Comparison of ENCODE assay signal across 16 mouse cellular contexts in the genomic region with DNA sequence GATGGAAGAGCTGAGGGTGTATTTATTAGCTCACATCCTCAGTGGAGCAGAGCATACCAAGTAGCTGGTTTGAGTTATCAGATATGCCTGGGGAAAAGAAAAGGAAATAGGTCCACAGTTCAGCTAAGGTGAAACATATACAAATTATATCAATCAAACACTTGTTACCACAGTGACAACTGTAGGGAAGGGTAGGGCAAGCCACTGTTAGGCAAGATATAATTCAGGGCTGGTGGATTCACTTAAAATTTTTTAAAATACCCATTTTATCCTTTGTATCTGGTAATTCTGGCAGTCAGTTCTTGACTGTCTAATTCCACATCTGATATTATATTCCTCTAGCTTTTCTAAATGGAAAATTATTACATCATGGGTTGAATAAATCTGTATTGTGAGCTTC.
DNase-seq lines count a peak whose midpoint lies in the region; TF ChIP-seq lines count a peak whose summit lies in the region.
"Had no signal": no experiment of that assay in that cellular context is flagged by ENCODE, and none has a peak within 500 bp of the region (broad histone marks: within the 10 kb centered on the region; RNA-seq: fewer than 3 reads in every experiment).

No protein-coding gene starts in this region.

- no peaks in the 10 kb centered on the region for H3K27me3 ChIP-seq in MEL (ENCODE audit: control insufficient read depth in 1 of 2, insufficient read depth in 2 of 2, low read length in 2 of 2)
- H3K27me3 ChIP-seq: CH12.LX had no signal

- peaks cover 0 to 8% of the 10 kb centered on the region in 2 experiments; a peak in 2 of 4 replicates for H3K36me3 ChIP-seq in MEL (ENCODE audit: control insufficient read depth in 1 of 2, insufficient read depth in 2 of 2, low read length in 2 of 2)
- H3K36me3 ChIP-seq: G1E had no signal

- H3K4me3 ChIP-seq in MEL (ENCODE audit: control insufficient read depth in 1 of 2, insufficient read depth in 1 of 2, low read depth in 2 of 2, low read length in 2 of 2) = no peak overlapping the region

- TF ChIP-seq EP300 in MEL (IDR thresholded peaks at IDR 0.05; ENCODE audit: low read depth in 1 of 2, low read length in 2 of 2) = peak; percentile 79 to 85

- no peaks in the 10 kb centered on the region for H3K9me3 ChIP-seq in MEL (replicated peaks; ENCODE audit: insufficient read depth, low read length)

- TF ChIP-seq RAD21 in MEL (IDR thresholded peaks at IDR 0.05; ENCODE audit: low read depth, low read length) = no peak

- H3K79me2 ChIP-seq in MEL (ENCODE audit: control insufficient read depth, insufficient read depth, low read length, poor library complexity) = no peaks in the 10 kb centered on the region

- peak; percentile 69 for DNase-seq in MEL (ENCODE audit: low read depth, low spot score)
- DNase-seq in embryo, embryonic 11 days = no peak
- DNase-seq: adrenal gland, adult 2 months; adrenal gland, adult 8-10 months; adrenal gland, postnatal 10 days; adrenal gland, postnatal 14 days; adrenal gland, postnatal 25 days; adrenal gland, postnatal 36 days; B cell, adult 2 months; cerebellum, adult 11 months; cerebellum, adult 11-12 months; cerebellum, adult 18-20 months; cerebellum, adult 2 months; cerebellum, adult 8-10 months had no signal

- TF ChIP-seq POLR2A in MEL (IDR thresholded peaks at IDR 0.05; ENCODE audit: control insufficient read depth in 1 of 2, insufficient read depth in 1 of 2, low read depth in 1 of 2, low read length in 2 of 2, poor library complexity in 1 of 2) = no peak

- peaks cover 5 to 7% of the 10 kb centered on the region in 2 experiments for H3K4me1 ChIP-seq in MEL (ENCODE audit: control insufficient read depth in 1 of 2, insufficient read depth in 2 of 2, low read length in 2 of 2)

- no peak overlapping the region for H3K27ac ChIP-seq in MEL (ENCODE audit: control insufficient read depth, low read depth, low read length)

- TF ChIP-seq CTCF in MEL (IDR thresholded peaks at IDR 0.05 in 2 of 3, conservative IDR thresholded peaks at IDR 0.05 in 1 of 3; ENCODE audit: control insufficient read depth in 1 of 3, insufficient read depth in 1 of 3, low read depth in 2 of 3, low read length in 3 of 3, poor library complexity in 1 of 3, severe bottlenecking in 1 of 3) = no peak

- no peak overlapping the region for H3K9ac ChIP-seq in MEL (ENCODE audit: control insufficient read depth, low read depth, low read length, poor library complexity, severe bottlenecking)

TF ChIP-seq in MEL, 35 proteins besides CTCF, POLR2A, EP300 and RAD21:
- TF ChIP-seq KAT2A (conservative IDR thresholded peaks at IDR 0.05; ENCODE audit: low read depth, low read length) (no peak), MAZ (IDR thresholded peaks at IDR 0.05; ENCODE audit: low read depth, low read length) (no peak), MAX (IDR thresholded peaks at IDR 0.05; ENCODE audit: low read length) (no peak), ETS1 (IDR thresholded peaks at IDR 0.05; ENCODE audit: low read depth, low read length) (peak; percentile 38; the same call in 1 of the 2 replicates), MYC (IDR thresholded peaks at IDR 0.05; ENCODE audit: low read depth, low read length) (no peak), GABPA (IDR thresholded peaks at IDR 0.05; ENCODE audit: low read depth, low read length) (no peak), USF1 (IDR thresholded peaks at IDR 0.05; ENCODE audit: low read depth, low read length) (no peak), ZC3H11A (IDR thresholded peaks at IDR 0.05; ENCODE audit: low read depth, low read length) (no peak), GATA1 (IDR thresholded peaks at IDR 0.05; ENCODE audit: low read depth, low read length) (peak; percentile 46), TAL1 (IDR thresholded peaks at IDR 0.05; ENCODE audit: low read length) (no peak), POLR2AphosphoS2 (IDR thresholded peaks at IDR 0.05; ENCODE audit: low read length) (no peak), MEF2A (IDR thresholded peaks at IDR 0.05; ENCODE audit: extremely low read depth, insufficient replicate concordance, low read depth, low read length, poor library complexity, severe bottlenecking) (no peak), UBTF (IDR thresholded peaks at IDR 0.05; ENCODE audit: borderline replicate concordance, insufficient read depth, low read depth, low read length) (no peak), RCOR1 (IDR thresholded peaks at IDR 0.05; ENCODE audit: low read depth, low read length) (peak; percentile 67; the same call in 1 of the 2 replicates), TCF12 (IDR thresholded peaks at IDR 0.05; ENCODE audit: low read depth, low read length) (peak; percentile 50; the same call in 1 of the 2 replicates), ZNF384 (IDR thresholded peaks at IDR 0.05; ENCODE audit: low read depth, low read length) (no peak), SIN3A (IDR thresholded peaks at IDR 0.05; ENCODE audit: low read length) (peak; percentile 67), ZKSCAN1 (IDR thresholded peaks at IDR 0.05; ENCODE audit: low read depth, low read length) (no peak)
